Mouse (Mus musculus) regulatory T cell (primary cell): ENCODE measurements around the gene Gm17332.
"Not testable (repeated sequence)": the region's sequence is repeated elsewhere in the genome, so short reads cannot be mapped to it uniquely, and the experiment has no call there.

ENCODE experiments used
- in situ Hi-C: fragments of 300-600 bp; cut with MboI, MseI; formaldehyde crosslinking; loops from one replicate; pipeline ENCODE4 v1.15.1; 2025; ENCODE audit warnings: high pct_unique_total_duplicates

The Gm17332 gene

DNA sequence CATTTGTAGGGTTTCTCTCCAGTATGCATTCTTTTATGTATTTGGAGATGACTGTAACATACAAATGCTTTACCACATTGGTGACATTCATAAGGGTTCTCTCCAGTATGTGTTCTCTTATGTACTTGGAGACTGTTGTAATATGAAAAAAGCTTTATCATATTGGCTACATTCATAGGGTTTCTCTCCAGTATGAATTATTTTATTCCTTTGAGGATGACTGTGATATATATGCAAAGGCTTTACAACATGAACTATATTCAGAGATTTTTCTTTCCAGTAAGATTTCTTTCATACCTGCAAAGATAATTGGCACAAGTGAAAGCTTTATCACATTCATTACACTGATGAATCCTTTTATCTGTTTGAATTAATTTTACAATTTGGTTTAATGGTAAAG is at the start of gene Gm17332:
TSS of gene Gm17332 (minus strand) at position 101 of the 400 bp plus-strand sequence.
- in situ Hi-C loops = no loop called here

DNA sequence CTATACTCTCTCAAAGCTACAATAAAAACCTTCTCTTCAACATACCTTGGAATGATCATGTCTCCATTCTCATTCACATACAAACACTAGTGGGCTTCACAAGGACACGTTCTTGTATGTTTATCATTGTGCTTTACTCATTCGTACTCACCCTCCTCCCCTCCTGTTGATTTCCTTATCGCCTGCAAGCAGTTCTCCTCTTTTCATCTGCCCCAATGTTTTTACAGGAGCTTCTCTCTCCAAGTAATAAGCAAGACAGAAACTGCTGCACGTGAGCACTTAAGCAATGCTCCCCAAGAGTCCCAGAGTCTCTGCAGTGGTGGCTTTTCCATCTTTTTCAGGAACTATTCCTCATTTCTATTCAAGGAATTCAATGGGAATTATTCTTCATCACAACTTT is 47.7 kb upstream of the Gm17332 start:
- in situ Hi-C loops = no loop called here

DNA sequence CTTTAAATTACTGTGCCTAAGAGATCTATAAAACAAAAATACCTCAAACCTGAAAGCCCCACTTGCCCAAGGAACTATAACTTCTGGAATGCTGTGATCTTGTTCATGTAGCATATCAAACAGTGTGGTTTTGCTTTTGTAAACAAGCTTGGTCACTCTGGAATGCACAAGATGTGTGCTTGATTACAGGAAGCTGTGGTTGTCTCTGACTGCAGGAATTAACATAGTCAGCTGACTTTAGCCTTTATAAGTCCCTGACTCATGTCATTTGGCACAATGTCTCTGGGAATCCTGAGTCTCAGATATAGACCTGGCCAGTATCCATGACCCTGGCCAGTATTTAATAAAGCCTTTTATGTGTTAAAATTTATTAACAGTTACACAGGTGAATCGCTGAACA is 43.1 kb upstream of the Gm17332 start:
- in situ Hi-C loops = no loop called here

DNA sequence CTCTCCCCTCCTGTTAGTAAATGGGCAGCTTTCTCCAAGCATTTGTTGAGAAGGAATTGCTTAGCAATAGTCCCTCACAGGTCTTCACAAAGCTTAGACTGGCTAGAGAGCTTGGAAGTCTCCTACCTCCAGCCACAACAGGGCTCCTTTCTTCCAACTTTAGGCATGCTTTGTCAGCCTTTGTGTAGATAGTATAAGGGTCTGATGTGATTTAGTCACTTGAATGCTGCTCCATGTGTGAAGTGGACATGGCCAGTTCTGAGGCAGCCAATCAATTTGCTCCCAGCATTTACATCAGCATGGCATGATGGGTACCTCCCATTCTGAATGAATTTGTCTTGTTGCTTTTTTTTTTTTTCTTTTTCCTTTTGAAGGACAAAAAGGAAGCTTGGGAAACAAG is 35.7 kb upstream of the Gm17332 start:
- in situ Hi-C loops = no loop called here

DNA sequence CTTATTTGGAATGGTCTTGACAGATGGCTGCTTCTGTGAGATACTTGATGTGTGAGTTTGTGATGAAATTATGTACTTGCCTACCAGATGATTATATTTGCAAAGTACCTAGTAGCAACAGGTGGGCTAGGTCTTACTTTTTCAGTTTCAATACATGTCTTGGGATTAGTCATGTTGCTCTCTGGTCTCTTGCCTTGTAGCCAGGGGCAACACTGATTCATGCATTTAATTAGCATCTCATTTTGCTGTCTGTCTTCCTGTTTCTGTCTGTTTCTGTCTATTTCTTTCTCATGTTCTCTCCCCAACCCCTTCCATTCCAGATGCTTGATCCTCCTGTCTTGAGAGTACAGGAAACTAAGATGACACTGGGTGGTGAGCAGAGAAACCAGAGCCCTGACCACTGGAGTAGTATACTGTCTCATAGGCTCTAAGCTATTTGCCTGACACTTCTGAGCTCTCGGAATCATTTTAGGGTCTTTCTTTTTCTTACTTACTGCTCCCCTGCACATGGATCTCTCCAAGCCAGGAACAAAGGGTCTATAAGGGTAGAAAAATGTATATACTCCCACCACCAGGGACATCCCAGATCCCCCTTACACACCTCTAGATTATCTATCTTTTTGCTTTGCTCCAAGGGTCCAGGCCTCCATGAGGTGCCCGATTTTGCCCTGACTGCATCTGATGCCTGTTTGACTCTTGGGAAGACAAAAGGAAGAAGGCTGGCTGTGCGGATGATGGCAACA is 13.5 kb upstream of the Gm17332 start:
- in situ Hi-C loops = no loop called here

DNA sequence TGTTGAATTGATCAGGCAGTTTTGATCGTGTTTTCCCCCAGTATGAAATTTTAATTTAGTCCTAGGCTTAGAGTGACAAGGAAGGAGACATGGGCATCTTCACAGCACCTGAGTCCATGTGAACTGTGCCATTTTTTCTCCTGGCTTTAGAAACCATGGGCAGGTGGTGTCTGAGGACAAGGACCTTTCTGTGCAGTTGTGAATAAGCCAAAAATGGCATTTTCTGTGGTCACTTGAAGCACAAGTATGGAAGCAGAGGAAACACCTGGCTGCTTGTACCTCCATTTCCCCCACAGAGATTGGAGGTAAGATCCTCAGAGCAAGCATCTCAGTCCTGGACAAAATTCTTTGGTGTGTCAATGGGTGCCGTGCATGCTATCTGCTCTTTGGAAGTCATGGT is 12.5 kb upstream of the Gm17332 start:
- in situ Hi-C loops = loop anchor here (5.0 kb wide), 1 partner anchor 53 kb away; no protein-coding TSS in a partner anchor

DNA sequence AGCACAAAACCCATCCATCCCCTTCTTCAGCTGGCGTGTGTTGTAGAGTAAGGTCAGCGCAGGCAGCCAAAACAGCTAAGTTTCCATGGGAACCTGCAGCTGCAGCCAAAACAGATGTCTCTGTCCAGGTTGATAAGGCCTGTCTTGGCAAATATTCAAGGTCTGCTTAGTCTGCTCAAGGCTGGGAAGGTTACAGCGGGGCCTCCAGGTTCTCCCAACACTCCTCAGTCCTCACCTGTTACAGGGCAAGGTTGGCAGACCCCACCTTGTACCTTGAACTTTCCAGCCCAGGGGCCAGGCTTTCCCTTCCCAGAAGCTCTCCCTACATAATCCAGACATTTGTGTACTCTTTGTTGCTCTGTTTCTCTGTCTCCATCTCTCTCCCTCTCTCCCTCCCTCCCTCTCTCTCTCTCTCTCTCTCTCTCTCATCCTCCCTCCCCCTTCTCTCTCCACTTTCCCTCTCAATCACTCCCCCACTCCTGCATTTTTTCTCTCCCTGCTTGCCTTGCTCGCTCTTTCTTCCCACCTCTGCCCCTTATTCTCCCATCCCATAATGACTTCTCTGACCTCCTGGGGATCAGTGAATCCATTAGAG is 12.1 kb downstream of the Gm17332 start:
- in situ Hi-C loops = loop anchor here (25.0 kb wide), 1 partner anchor 1242 kb away; no protein-coding TSS in a partner anchor

DNA sequence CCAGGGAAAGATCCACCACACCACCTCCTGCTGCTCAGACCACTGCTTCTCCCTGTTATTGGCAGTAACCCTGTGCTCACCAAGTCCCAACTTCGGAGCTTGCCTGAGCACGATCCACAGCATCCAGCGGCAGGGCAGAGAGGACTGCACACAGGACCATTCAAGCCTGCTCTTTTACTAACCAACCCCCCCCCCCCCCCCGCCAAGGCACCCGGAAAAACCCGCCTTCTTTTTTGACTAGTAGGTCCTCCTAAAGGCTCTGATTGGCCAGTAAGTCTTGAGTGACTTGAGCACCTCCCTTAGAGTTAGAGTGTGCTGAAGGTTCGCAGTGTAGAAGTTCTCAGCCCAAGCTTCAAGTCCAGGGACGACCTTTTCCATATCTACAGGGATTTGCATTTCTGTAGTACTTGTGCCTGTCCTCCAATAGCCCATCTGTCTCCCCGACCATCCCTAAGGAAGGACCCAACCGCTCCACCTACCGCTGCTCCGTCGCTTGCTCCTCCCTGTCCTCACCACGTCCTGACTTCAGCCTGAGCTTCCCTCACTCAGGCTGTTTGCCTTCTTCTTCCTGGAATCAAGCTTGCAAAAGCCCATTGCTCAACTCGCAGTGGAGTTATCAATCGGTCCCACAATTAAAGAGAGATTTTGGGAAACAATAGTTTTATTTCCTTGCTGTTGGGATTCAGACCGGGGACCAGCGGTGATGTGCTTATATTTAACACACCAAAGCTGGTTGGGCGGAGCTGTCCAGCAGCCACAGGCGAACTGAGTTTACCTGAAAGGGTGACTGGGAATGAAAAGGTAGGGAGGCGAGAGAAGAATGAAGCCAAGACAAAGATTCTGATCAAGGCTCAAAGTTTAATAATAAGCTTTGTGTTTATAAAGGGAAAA is 12.9 kb downstream of the Gm17332 start:
- in situ Hi-C loops = loop anchor here (25.0 kb wide), 1 partner anchor 1243 kb away; no protein-coding TSS in a partner anchor

DNA sequence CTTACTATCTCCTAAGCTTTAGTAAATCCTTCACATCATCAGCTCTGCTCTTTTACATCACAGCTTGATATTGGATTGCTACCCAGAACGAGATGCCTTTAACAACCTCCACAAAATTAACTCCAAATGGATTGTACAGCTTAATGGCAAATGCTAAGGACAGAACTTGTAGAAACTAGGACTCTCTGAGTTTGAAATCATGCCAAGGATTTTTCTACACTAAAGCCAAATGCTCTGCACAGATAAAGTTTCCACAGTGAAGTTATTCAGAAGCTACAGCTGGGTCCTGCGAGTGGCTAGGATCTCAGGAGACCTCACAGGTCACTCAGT is 13.5 kb downstream of the Gm17332 start:
- in situ Hi-C loops = loop anchor here (25.0 kb wide), 1 partner anchor 1244 kb away; no protein-coding TSS in a partner anchor

DNA sequence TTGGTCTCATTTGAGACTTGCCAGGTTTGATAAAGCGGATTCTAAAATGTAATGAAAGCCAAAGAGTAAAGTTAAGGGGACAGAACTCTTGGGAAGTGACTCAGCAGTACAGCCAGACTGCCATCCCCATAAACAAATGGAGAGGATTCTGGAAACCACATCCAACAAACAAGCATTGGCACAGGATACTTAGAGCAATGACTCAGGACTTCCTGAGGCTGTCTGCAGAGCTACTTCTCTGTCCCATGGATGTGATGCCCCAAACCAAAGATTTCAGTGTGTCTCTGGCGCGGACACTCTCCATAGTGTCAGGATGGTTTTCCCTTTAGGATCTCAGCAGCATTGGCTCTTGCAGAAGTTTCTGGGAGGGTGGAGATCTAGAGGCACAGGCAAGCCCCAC is 25.2 kb downstream of the Gm17332 start:
- in situ Hi-C loops = loop anchor here (25.0 kb wide), 1 partner anchor 1255 kb away; no protein-coding TSS in a partner anchor

DNA sequence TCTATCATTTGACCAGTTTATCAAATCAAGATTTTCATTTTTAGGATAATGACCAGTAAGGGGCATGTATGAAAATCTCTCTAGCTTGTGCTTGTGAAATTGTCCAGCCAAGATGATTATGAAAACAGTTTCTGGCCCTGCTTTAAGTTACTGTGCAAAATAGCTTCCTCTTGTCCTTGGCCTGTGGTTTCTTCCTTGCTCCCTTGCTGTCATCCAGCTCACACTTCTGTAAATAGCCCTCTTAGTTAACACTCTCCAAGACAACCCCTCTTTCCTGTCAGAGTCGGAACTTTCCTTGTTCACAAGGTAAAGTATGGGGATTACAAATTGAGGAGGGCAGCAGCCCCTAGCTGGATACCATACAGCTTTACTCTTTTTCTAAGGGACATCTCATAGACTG is 43.9 kb downstream of the Gm17332 start:
- in situ Hi-C loops = not testable (repeated sequence)

DNA sequence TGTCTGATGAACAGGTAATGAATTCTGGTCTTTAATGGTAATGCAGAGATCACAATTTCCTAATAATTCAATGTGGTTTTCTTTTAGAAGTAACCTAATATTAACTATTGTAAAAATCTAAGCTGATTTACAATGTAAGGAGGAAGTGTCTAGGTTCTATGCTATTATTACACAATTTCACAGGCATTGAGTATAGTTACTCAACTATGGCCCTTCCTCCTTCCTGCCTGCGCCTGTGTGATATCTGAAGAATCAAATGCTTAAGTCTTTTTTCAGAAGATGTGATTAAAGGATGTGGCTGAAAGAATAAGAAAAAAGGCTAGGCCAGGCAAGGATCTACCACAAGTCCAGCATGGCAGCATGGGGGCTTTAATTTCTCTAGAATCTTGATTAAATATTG is 47.4 kb downstream of the Gm17332 start:
- in situ Hi-C loops = not testable (repeated sequence)

DNA sequence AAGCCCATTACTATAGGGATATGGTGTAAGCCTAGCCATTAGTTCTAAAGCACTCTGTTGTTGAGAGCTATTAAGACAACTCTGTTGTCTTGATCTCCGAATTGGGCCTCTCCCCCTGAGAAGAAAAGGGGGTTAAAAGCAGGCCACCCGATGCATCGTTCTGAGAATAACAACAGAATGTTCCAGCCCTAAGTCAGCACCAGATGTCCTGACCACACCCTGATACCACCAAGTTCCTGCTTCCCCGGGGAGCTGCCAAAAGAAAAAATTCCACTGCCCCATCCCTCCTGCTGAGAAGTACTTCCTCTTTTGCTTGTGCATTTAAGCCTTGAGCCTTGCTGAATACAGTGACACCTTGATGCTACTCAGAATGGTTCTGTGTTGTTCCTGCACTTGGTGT is 48.5 kb downstream of the Gm17332 start:
- in situ Hi-C loops = not testable (repeated sequence)
